Mouse (Mus musculus): Measurements from ENCODE around the gene Tdrd12. TPM values are rescaled to one million over a fixed set of nuclear protein-coding genes. Genes with fewer than 3 reads are reported as not detected.

The Tdrd12 gene
- total RNA-seq, 1 experiment = 35.4 TPM

GRCm38 (mm10) chr7:35490186-35490585, 47.4 kb downstream of the Tdrd12 start:
- Histone ChIP-seq H3K4me1 (ENCODE audit: control insufficient read depth in 2 of 2, insufficient read depth in 2 of 2, low read length in 2 of 2, poor library complexity in 1 of 2) (no peaks in the 10 kb centered on the region), H3K9ac (ENCODE audit: insufficient read depth, low read depth, low read length, poor library complexity, severe bottlenecking) (no peak overlapping the region), H3K4me3 (ENCODE audit: insufficient read depth in 1 of 2, low read depth in 1 of 2, low read length in 2 of 2, poor library complexity in 1 of 2, severe bottlenecking in 1 of 2) (no peak overlapping the region), H3K36me3 (ENCODE audit: control insufficient read depth, insufficient read depth, low read length, poor library complexity, severe bottlenecking) (peaks cover 24% of the 10 kb centered on the region), H3K9me3 (ENCODE audit: control insufficient read depth, insufficient read depth, low read depth, low read length) (no peaks in the 10 kb centered on the region), H3K27ac (ENCODE audit: insufficient read depth, low read depth, low read length, poor library complexity, severe bottlenecking) (no peak overlapping the region)
- in situ Hi-C loops (cut with MboI; ENCODE audit: low sequenced_read_pairs in 2 of 2, unreplicated experiment in 2 of 2) = no loop called here
- no peak for DNase-seq (ENCODE audit: low read depth, low spot score)
- TF ChIP-seq ZC3H11A (IDR thresholded peaks at IDR 0.05; ENCODE audit: borderline replicate concordance, low read depth, low read length) = no peak
- no peak for TF ChIP-seq HCFC1 (IDR thresholded peaks at IDR 0.05; ENCODE audit: borderline replicate concordance, insufficient read depth, low read length)
- TF ChIP-seq ZNF384 (IDR thresholded peaks at IDR 0.05; ENCODE audit: low read depth, low read length) = no peak
- no peak for TF ChIP-seq MAFK (IDR thresholded peaks at IDR 0.05; ENCODE audit: insufficient read depth, low read depth, low read length)

DNA sequence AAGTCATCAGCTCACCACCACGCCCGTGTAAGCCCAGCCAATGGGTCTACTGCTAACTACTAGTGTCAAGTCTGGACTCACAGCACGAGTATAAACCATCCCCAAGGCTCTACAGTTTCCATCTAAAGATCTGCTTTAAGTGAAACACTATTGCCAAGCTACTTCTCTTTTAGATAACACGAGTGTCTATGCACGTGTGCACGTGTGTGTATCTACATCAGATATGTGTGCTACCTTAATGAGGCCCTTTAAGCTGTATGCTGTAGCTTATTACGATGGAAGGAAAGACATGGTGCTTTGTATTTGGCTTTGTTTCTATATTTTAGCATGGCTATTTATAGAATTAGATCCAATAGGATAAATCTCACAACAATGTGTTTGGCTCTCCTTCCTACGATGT, 51.0 kb downstream of the Tdrd12 start:
- Histone ChIP-seq H3K9me3 (ENCODE audit: control insufficient read depth, insufficient read depth, low read depth, low read length) (no peaks in the 10 kb centered on the region), H3K27ac (ENCODE audit: insufficient read depth, low read depth, low read length, poor library complexity, severe bottlenecking) (no peak overlapping the region; the same call in 1 of the 2 replicates), H3K36me3 (ENCODE audit: control insufficient read depth, insufficient read depth, low read length, poor library complexity, severe bottlenecking) (peaks cover 19% of the 10 kb centered on the region), H3K4me3 (ENCODE audit: insufficient read depth in 1 of 2, low read depth in 1 of 2, low read length in 2 of 2, poor library complexity in 1 of 2, severe bottlenecking in 1 of 2) (no peak overlapping the region), H3K4me1 (ENCODE audit: control insufficient read depth in 2 of 2, insufficient read depth in 2 of 2, low read length in 2 of 2, poor library complexity in 1 of 2) (no peaks in the 10 kb centered on the region), H3K9ac (ENCODE audit: insufficient read depth, low read depth, low read length, poor library complexity, severe bottlenecking) (no peak overlapping the region)
- no peak for DNase-seq (ENCODE audit: low read depth, low spot score)
- in situ Hi-C loops (cut with MboI; ENCODE audit: low sequenced_read_pairs in 2 of 2, unreplicated experiment in 2 of 2) = no loop called here
- TF ChIP-seq MAFK (IDR thresholded peaks at IDR 0.05; ENCODE audit: insufficient read depth, low read depth, low read length) (no peak), HCFC1 (IDR thresholded peaks at IDR 0.05; ENCODE audit: borderline replicate concordance, insufficient read depth, low read length) (no peak), ZNF384 (IDR thresholded peaks at IDR 0.05; ENCODE audit: low read depth, low read length) (no peak), ZC3H11A (IDR thresholded peaks at IDR 0.05; ENCODE audit: borderline replicate concordance, low read depth, low read length) (no peak), CHD2 (IDR thresholded peaks at IDR 0.05; ENCODE audit: low read depth, low read length) (no peak)

DNA sequence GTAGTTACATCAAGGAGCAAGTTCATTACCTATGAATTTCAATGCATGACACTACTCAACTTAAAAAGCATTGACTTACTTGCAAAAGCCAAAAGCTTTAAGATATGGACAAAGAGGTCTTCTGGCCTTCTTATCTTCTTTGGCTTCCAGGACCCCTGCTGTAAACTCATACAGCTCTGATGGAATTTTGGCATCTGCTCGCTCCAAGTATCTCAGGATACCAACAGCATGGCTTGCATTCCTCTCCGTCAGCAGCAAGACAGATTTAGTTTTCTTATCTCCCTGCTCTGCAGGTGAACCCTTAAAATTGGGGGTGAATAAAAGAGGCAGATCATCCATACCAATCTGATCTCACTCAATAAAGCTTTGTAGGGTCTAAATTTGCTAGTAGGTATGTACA, 52.4 kb downstream of the Tdrd12 start:
- Histone ChIP-seq H3K4me3 (ENCODE audit: insufficient read depth in 1 of 2, low read depth in 1 of 2, low read length in 2 of 2, poor library complexity in 1 of 2, severe bottlenecking in 1 of 2) (no peak overlapping the region), H3K27ac (ENCODE audit: insufficient read depth, low read depth, low read length, poor library complexity, severe bottlenecking) (no peak overlapping the region), H3K9ac (ENCODE audit: insufficient read depth, low read depth, low read length, poor library complexity, severe bottlenecking) (no peak overlapping the region), H3K9me3 (ENCODE audit: control insufficient read depth, insufficient read depth, low read depth, low read length) (no peaks in the 10 kb centered on the region), H3K4me1 (ENCODE audit: control insufficient read depth in 2 of 2, insufficient read depth in 2 of 2, low read length in 2 of 2, poor library complexity in 1 of 2) (no peaks in the 10 kb centered on the region), H3K36me3 (ENCODE audit: control insufficient read depth, insufficient read depth, low read length, poor library complexity, severe bottlenecking) (peaks cover 24% of the 10 kb centered on the region)
- in situ Hi-C loops (cut with MboI; ENCODE audit: low sequenced_read_pairs in 2 of 2, unreplicated experiment in 2 of 2) = no loop called here
- TF ChIP-seq CHD2 (IDR thresholded peaks at IDR 0.05; ENCODE audit: low read depth, low read length) (no peak), ZNF384 (IDR thresholded peaks at IDR 0.05; ENCODE audit: low read depth, low read length) (no peak), ZC3H11A (IDR thresholded peaks at IDR 0.05; ENCODE audit: borderline replicate concordance, low read depth, low read length) (no peak), MAFK (IDR thresholded peaks at IDR 0.05; ENCODE audit: insufficient read depth, low read depth, low read length) (no peak), HCFC1 (IDR thresholded peaks at IDR 0.05; ENCODE audit: borderline replicate concordance, insufficient read depth, low read length) (no peak)
- no peak for DNase-seq (ENCODE audit: low read depth, low spot score)

GRCm38 (mm10) chr7:35476457-35476856, 61.1 kb downstream of the Tdrd12 start:
- no peak overlapping the region for H3K27ac ChIP-seq (ENCODE audit: insufficient read depth, low read depth, low read length, poor library complexity, severe bottlenecking)
- H3K9ac ChIP-seq (ENCODE audit: insufficient read depth, low read depth, low read length, poor library complexity, severe bottlenecking) = no peak overlapping the region
- no peak for DNase-seq (ENCODE audit: low read depth, low spot score)
- in situ Hi-C loops (cut with MboI; ENCODE audit: low sequenced_read_pairs in 2 of 2, unreplicated experiment in 2 of 2) = no loop called here
- peaks cover 18% of the 10 kb centered on the region for H3K36me3 ChIP-seq (ENCODE audit: control insufficient read depth, insufficient read depth, low read length, poor library complexity, severe bottlenecking)
- no peak overlapping the region for H3K4me3 ChIP-seq (ENCODE audit: insufficient read depth in 1 of 2, low read depth in 1 of 2, low read length in 2 of 2, poor library complexity in 1 of 2, severe bottlenecking in 1 of 2)
- H3K9me3 ChIP-seq (ENCODE audit: control insufficient read depth, insufficient read depth, low read depth, low read length) = no peaks in the 10 kb centered on the region
- H3K4me1 ChIP-seq (ENCODE audit: control insufficient read depth in 2 of 2, insufficient read depth in 2 of 2, low read length in 2 of 2, poor library complexity in 1 of 2) = no peaks in the 10 kb centered on the region
- TF ChIP-seq ZC3H11A (IDR thresholded peaks at IDR 0.05; ENCODE audit: borderline replicate concordance, low read depth, low read length) (no peak), MAFK (IDR thresholded peaks at IDR 0.05; ENCODE audit: insufficient read depth, low read depth, low read length) (no peak), ZNF384 (IDR thresholded peaks at IDR 0.05; ENCODE audit: low read depth, low read length) (no peak), HCFC1 (IDR thresholded peaks at IDR 0.05; ENCODE audit: borderline replicate concordance, insufficient read depth, low read length) (no peak)

DNA sequence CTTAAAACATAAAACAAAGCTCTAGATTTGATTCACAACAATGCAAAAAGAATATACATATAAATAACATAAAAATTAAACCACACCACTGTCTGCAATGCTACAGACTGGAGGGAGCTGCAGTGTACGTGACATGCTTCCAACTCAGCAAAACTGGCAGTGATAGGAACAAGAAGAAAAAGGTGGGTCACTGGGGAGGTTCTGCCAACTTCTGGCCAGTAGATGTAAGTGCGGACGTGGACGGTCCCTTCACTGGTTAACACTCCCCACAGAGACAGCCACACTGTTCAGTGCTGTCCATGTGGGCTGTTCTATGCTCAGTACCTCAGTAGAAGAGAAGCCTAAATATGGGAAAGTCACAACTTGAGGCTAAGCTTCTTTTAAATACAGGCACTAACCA, 66.8 kb downstream of the Tdrd12 start:
- Histone ChIP-seq H3K9ac (ENCODE audit: insufficient read depth, low read depth, low read length, poor library complexity, severe bottlenecking) (no peak overlapping the region), H3K4me1 (ENCODE audit: control insufficient read depth in 2 of 2, insufficient read depth in 2 of 2, low read length in 2 of 2, poor library complexity in 1 of 2) (peaks cover 0 to 11% of the 10 kb centered on the region in 2 experiments; a peak in 2 of 4 replicates), H3K9me3 (ENCODE audit: control insufficient read depth, insufficient read depth, low read depth, low read length) (no peaks in the 10 kb centered on the region), H3K36me3 (ENCODE audit: control insufficient read depth, insufficient read depth, low read length, poor library complexity, severe bottlenecking) (peaks cover 25% of the 10 kb centered on the region), H3K27ac (ENCODE audit: insufficient read depth, low read depth, low read length, poor library complexity, severe bottlenecking) (no peak overlapping the region), H3K4me3 (ENCODE audit: insufficient read depth in 1 of 2, low read depth in 1 of 2, low read length in 2 of 2, poor library complexity in 1 of 2, severe bottlenecking in 1 of 2) (no peak overlapping the region)
- in situ Hi-C loops (cut with MboI; ENCODE audit: low sequenced_read_pairs in 2 of 2, unreplicated experiment in 2 of 2) = no loop called here
- TF ChIP-seq ZNF384 (IDR thresholded peaks at IDR 0.05; ENCODE audit: low read depth, low read length) = no peak
- DNase-seq (ENCODE audit: low read depth, low spot score) = no peak

Measured in ES-E14 (cell line).